Mouse (Mus musculus) liver, adult 2 months (tissue): ENCODE measurements around the gene Ctsd.

ENCODE experiments used
- CTCF ChIP-seq: fragments of 200-500 bp; IDR thresholded peaks from 2 replicates; pipeline ENCODE4 v1.5.1; 2011; ENCODE audit warnings: low read depth, low read length, control low read depth
- POLR2A ChIP-seq: fragments of 200-500 bp; IDR thresholded peaks from 2 replicates; pipeline ENCODE4 v1.6.1; 2011; ENCODE audit warnings: low read length, control low read depth; ENCODE audit not compliant: insufficient read depth; ENCODE audit errors: extremely low read depth

GRCm38 (mm10) chr7:142340269-142340970, 47.4 kb downstream of the Ctsd start:
- TF ChIP-seq CTCF (0 out of 2 replicates have a peak, but pooled peaks have one; percentile 14), POLR2A (no peak)
